Mouse (Mus musculus) bone marrow, adult 2 months (tissue): ENCODE measurements around the gene Vta1. TPM values are rescaled to one million over a fixed set of nuclear protein-coding genes. Genes with fewer than 3 reads are reported as not detected.

Source experiments
- H3K27ac ChIP-seq: fragments of 200-500 bp; 2 replicates; pipeline ENCODE4 v1.5.1; 2012; ENCODE audit warnings: low read depth, mild to moderate bottlenecking, control low read depth, inconsistent platforms, low read length; ENCODE audit not compliant: control insufficient read depth, poor library complexity, insufficient read depth
- H3K4me1 ChIP-seq: fragments of 200-500 bp; 2 replicates; pipeline ENCODE4 v1.6.1; 2011; ENCODE audit warnings: low read length; ENCODE audit not compliant: control insufficient read depth, insufficient read depth
- H3K4me3 ChIP-seq: fragments of 200-500 bp; replicated peaks from 2 replicates; pipeline ENCODE3; 2011; ENCODE audit warnings: mild to moderate bottlenecking, low read depth, low read length, control low read depth; ENCODE audit not compliant: control insufficient read depth
- CTCF ChIP-seq: fragments of 200-500 bp; IDR thresholded peaks from 2 replicates; pipeline ENCODE4 v1.5.1; 2011; ENCODE audit warnings: low read length, control low read depth; ENCODE audit not compliant: control insufficient read depth, insufficient read depth
- POLR2A ChIP-seq: fragments of 200-500 bp; IDR thresholded peaks from 2 replicates; pipeline ENCODE4 v1.6.1; 2011; ENCODE audit warnings: low read depth, mild to moderate bottlenecking, control low read depth, low read length, borderline replicate concordance; ENCODE audit not compliant: control insufficient read depth
- WGBS: fragments of 180-500 bp; shearing (Covaris S2); methylation state at CpG from one replicate; pipeline ENCODE4 v1.1.7; 2018; 5-methylcytosine and 5-hydroxymethylcytosine counted together
- polyA plus RNA-seq: library from polyadenylated mRNA; stranded (reverse); fragments of >200 nt; gene quantifications from 2 replicates; pipeline ENCODE4 v1.2.4, GENCODE M21; 2011; ENCODE audit warnings: low replicate concordance; ENCODE audit not compliant: missing spikeins, insufficient read depth, insufficient read length

The Vta1 gene
- 24.7 and 27.5 TPM in 2 replicates for polyA plus RNA-seq

DNA sequence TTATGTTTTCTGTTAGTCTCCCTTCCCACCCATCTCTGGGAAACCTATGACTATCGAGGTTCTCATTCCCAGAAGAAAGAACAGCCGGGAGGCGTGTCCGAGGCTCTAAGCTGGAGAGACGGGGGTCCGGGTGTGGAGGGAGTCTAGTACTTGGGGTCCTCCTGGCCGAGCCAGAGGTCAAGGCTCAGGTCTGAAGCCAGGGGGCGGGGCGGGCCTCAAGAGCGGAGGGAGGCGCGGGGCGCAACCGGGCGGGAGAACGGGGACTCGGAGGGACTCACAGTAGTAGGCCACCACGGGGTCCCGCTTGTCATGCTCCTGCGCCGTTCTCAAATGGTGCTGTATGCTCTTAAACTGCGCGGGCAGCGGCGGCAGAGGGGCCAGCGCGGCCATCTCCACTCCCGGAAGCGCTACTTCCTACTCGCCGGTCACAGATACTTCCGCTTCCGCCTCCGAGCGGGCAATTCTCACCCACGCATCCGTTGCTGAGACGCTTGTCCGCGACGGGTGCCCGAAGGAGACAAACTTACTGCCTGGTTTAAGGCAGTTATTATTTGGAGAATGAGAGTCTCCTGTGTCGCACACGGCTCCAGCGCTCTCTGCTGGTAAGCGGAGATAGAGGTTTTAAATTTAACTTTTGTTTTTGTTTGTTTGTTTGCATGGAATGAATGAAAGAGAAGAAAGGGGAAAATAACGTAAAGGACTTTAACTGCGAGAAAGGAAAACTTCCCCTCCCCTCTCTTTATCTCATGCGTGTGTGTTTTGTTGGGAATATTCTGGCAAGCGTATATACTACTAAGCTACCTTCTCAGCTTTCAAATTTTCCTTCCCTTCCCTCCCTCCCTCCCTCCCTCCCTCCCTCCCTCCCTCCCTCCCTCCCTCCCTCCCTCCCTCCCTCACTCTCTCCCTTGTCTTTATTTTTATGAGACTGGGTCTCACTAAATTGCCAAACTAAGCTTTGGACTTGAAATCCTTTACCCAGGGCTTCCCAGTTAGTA, at the start of gene Vta1, which contains the start of gene Nmbr:
TSS of gene Vta1 (minus strand) at position 489 of the 995 bp plus-strand sequence.
TSS of gene Nmbr (plus strand) at position 520 of the 995 bp plus-strand sequence.
- peak; percentile 78 for TF ChIP-seq CTCF
- TF ChIP-seq POLR2A: peak; percentile 60; the same call in 1 of the 2 replicates
- under 1% methylated on average over 50 of the region's 50 CpGs for WGBS
- peak within 1 kb of the TSS; percentile 60 for H3K27ac ChIP-seq
- no peaks in the 10 kb centered on the region for H3K4me1 ChIP-seq
- H3K4me3 ChIP-seq: peak within 1 kb of the TSS; percentile 92

DNA sequence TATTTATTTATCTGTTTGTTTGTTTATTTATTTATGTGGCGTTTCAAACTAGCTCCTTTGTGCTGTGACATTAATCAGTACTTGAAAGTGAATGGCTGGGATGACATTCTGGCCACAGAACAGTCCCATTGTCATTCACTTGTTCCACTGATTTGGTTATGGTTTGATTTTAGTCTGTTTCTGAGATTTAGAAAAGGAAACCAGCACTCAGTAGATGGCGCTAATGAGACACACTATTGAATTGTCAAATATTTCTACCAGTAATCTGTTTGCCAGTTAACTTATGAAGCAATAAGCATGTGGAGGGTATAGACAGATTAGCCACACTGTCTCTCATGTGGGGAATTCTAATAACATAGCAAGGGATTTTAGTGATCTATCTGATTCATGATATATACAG, 28.9 kb upstream of the Vta1 start:
- 9% methylated on average over 2 of the region's 2 CpGs for WGBS
- TF ChIP-seq CTCF: no peak
- TF ChIP-seq POLR2A: no peak
- no peak overlapping the region for H3K4me3 ChIP-seq
- no peak overlapping the region for H3K27ac ChIP-seq
- H3K4me1 ChIP-seq: no peaks in the 10 kb centered on the region

DNA sequence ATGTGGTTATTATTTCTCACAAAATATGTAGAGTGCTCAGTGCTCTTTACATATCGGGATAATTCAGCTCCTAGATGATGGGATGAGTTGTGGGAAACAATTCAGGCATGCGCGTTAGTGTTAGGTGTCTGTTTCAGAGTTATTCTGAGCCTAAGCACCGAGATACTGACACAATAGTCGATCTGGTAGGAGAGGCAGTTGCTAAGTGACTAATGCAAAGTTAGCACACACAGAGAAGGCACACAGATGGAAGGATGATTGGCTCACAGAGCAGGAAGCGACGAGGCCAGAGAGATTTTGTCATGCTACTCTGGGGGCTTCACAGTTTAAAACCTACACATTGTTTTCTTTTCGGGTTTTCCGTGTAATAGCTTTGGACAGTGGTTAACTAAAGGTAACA, 20.3 kb upstream of the Vta1 start:
- 74% methylated on average over 9 of the region's 9 CpGs for WGBS
- Histone ChIP-seq H3K4me3 (no peak overlapping the region), H3K4me1 (no peaks in the 10 kb centered on the region), H3K27ac (no peak overlapping the region)
- TF ChIP-seq POLR2A: no peak
- TF ChIP-seq CTCF: no peak

DNA sequence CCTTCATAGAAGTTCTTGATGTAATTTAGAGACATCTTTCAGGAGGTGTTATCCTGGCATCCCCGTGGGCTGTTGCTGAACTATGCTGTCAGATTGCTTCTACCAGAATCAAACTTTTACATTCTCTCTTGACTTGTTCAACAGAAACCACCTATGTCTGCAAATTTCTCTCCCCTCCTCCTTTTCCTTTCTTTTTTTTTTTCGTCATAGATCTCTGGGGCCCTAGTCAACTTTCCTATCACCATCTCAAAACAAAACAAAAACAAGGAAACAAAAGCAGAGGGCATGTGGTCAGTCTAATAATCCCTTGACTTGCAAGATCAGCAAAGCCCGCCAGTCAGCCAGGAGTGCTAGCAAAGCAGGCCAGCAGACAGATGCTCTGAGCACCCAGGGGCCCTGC, 12.8 kb upstream of the Vta1 start, which contains the start of gene Gje1:
TSS of gene Gje1 (minus strand) at position 101 of the 400 bp plus-strand sequence.
- H3K4me1 ChIP-seq: no peaks in the 10 kb centered on the region
- TF ChIP-seq POLR2A: no peak
- no peak within 1 kb of the TSS for H3K4me3 ChIP-seq
- 62% methylated on average over 3 of the region's 3 CpGs for WGBS
- no peak within 1 kb of the TSS for H3K27ac ChIP-seq

DNA sequence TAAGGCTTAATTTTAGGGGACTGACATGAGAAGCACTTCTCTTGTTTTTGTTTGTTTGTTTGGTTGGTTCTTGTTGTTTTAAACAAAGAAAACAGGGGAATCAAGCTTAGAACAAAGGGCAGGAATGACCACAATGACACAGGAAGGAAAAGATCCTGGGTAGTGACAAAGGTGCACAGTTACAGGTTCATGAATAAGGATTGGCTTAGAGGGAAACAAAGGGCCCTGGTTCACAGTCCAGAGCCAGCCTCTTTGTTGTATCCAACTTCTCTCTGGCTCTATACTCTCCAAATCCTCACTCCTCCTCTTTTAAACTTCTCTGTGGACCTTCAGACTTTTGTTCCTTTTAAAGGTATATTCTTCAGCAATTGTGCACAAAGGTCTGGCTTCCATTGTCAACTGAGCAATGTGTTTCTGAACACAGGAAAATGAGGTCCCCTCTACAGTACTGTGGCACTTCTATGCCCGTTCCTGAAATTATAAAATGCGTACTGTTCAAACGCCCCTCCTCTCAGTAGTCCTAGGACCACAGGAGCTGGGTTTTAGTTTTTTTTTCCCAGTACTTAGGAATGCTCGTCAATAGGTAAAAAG, 1.4 kb downstream of the Vta1 start:
- Histone ChIP-seq H3K4me1 (no peaks in the 10 kb centered on the region), H3K27ac (no peak overlapping the region), H3K4me3 (no peak overlapping the region)
- WGBS: 44% methylated on average over 4 of the region's 4 CpGs
- TF ChIP-seq CTCF (no peak), POLR2A (no peak)

DNA sequence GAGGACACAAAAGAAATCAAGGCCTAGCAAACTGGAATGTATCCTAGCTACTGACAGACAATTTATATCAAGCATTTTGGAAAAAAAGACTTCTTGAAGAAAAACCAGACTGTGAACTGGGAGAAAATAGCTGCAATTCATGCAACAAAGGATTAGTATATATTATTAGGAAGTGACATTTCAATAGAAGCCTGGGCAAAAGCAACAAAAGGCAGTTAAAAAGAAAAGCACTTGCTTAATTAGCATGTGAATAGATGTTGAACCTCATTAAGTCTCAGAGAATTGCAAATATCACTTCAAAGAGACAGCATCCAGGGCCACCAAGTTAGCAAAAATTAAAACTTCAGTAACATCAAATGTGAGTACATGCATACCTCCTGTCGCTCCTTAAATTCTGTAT, 2.1 kb downstream of the Vta1 start:
- Histone ChIP-seq H3K4me1 (no peaks in the 10 kb centered on the region), H3K27ac (no peak overlapping the region), H3K4me3 (no peak overlapping the region)
- TF ChIP-seq CTCF (no peak), POLR2A (no peak)
- 93% methylated on average over 1 of the region's 1 CpGs for WGBS

- WGBS: 82% methylated on average over 3 of the region's 3 CpGs
Measured at GRCm38 (mm10) chr10:14690349-14690748, 15.0 kb downstream of the Vta1 start.

GRCm38 (mm10) chr10:14688785-14689442, 16.4 kb downstream of the Vta1 start:
- no peak for TF ChIP-seq POLR2A
- no peak for TF ChIP-seq CTCF
- no peak overlapping the region for H3K27ac ChIP-seq
- no peak overlapping the region for H3K4me3 ChIP-seq
- no peaks in the 10 kb centered on the region; the same call in 1 of the 2 replicates for H3K4me1 ChIP-seq
- 65% methylated on average over 6 of the region's 6 CpGs for WGBS

More at GRCm38 (mm10) chr10:14690349-14690748, 15.0 kb downstream of the Vta1 start:
- TF ChIP-seq CTCF (no peak), POLR2A (no peak)
- H3K4me1 ChIP-seq: no peaks in the 10 kb centered on the region; the same call in 1 of the 2 replicates
- H3K4me3 ChIP-seq: no peak overlapping the region
- no peak overlapping the region for H3K27ac ChIP-seq

GRCm38 (mm10) chr10:14685663-14686062, 19.7 kb downstream of the Vta1 start:
- Histone ChIP-seq H3K4me1 (no peaks in the 10 kb centered on the region; the same call in 1 of the 2 replicates), H3K27ac (no peak overlapping the region), H3K4me3 (no peak overlapping the region)
- WGBS: 94% methylated on average over 1 of the region's 1 CpGs
- TF ChIP-seq POLR2A (no peak), CTCF (no peak)
